Mouse (Mus musculus): Measurements from ENCODE around the gene Olfr455. TPM values are rescaled to one million over a fixed set of nuclear protein-coding genes. Genes with fewer than 3 reads are reported as not detected.

The Olfr455 gene
- polyA plus RNA-seq, 3 experiments from 2014 or later, result not detected

Other genes with a start within 250 kb of the Olfr455 start
- gene Fam131b, start 222.9 kb downstream of the Olfr455 start, polyA plus RNA-seq (2017; shearing (Covaris generic)), result not detected
- gene Zyx, start 198.0 kb downstream of the Olfr455 start, polyA plus RNA-seq (2017; shearing (Covaris generic)), result 100 to 1,000 TPM in 1 of 3 experiments, 10 to 100 TPM in 2; 39.3 to 108 (median 40.8) TPM
- under 1 TPM; 0.19 to 0.69 (median 0.67) TPM for gene Epha1, start 174.3 kb downstream of the Olfr455 start, polyA plus RNA-seq (2017; shearing (Covaris generic))
- not detected for gene Tas2r143, start 147.3 kb downstream of the Olfr455 start, polyA plus RNA-seq (2017; shearing (Covaris generic))
- not detected for gene Tas2r135, start 142.2 kb downstream of the Olfr455 start, polyA plus RNA-seq (2017; shearing (Covaris generic))
- gene Tas2r126, start 113.1 kb downstream of the Olfr455 start, polyA plus RNA-seq (2017; shearing (Covaris generic)), result not detected
- gene Olfr458, start 82.4 kb downstream of the Olfr455 start, polyA plus RNA-seq (2017; shearing (Covaris generic)), result not detected
- gene Olfr457, start 71.3 kb downstream of the Olfr455 start, polyA plus RNA-seq (2017; shearing (Covaris generic)), result under 1 TPM in 1 of 3 experiments, not detected in 2; 0.15 TPM
- not detected for gene Olfr456, start 60.4 kb downstream of the Olfr455 start, polyA plus RNA-seq (2017; shearing (Covaris generic))
- gene Tcaf3, start 50.1 kb upstream of the Olfr455 start, polyA plus RNA-seq (2017; shearing (Covaris generic)), result not detected
- gene Tcaf2, start 97.7 kb upstream of the Olfr455 start, polyA plus RNA-seq (2017; shearing (Covaris generic)), result under 1 TPM in 1 of 3 experiments, not detected in 2; 0.12 TPM
- gene Tcaf1, start 162.5 kb upstream of the Olfr455 start, polyA plus RNA-seq (2017; shearing (Covaris generic)), result under 1 TPM in 2 of 3 experiments, not detected in 1; 0.19 to 0.38 TPM
- gene Olfr453, start 191.8 kb upstream of the Olfr455 start, polyA plus RNA-seq (2017; shearing (Covaris generic)), result not detected
- not detected for gene Olfr38, start 208.8 kb upstream of the Olfr455 start, polyA plus RNA-seq (2017; shearing (Covaris generic))
- not detected for gene Olfr452, start 237.5 kb upstream of the Olfr455 start, polyA plus RNA-seq (2017; shearing (Covaris generic))

Measured in inflammation-experienced regulatory T-cells, adult 6 months (primary cell).